Mouse (Mus musculus): ENCODE measurements around the gene Cfhr1.

The Cfhr1 gene

GRCm38 (mm10) chr1:139560024-139560423, at the start of gene Cfhr1:
TSS of gene Cfhr1 (minus strand) at chr1:139560272.
- in situ Hi-C loops (cut with MboI; ENCODE audit: low pct_unique_long_range_greater_than_20kb in 1 of 2, low sequenced_read_pairs in 2 of 2, unreplicated experiment in 1 of 2) = no loop called here

GRCm38 (mm10) chr1:139551311-139551710, 8.8 kb downstream of the Cfhr1 start:
- in situ Hi-C loops (cut with MboI; ENCODE audit: low pct_unique_long_range_greater_than_20kb in 1 of 2, low sequenced_read_pairs in 2 of 2, unreplicated experiment in 1 of 2) = no loop called here

- in situ Hi-C loops (cut with MboI; ENCODE audit: low pct_unique_long_range_greater_than_20kb in 1 of 2, low sequenced_read_pairs in 2 of 2, unreplicated experiment in 1 of 2) = no loop called here
Observed at GRCm38 (mm10) chr1:139548536-139548935, 11.5 kb downstream of the Cfhr1 start.

- in situ Hi-C loops (cut with MboI; ENCODE audit: low pct_unique_long_range_greater_than_20kb in 1 of 2, low sequenced_read_pairs in 2 of 2, unreplicated experiment in 1 of 2) = no loop called here
Observed at GRCm38 (mm10) chr1:139514556-139514955, 45.5 kb downstream of the Cfhr1 start.

- in situ Hi-C loops (cut with MboI; ENCODE audit: low pct_unique_long_range_greater_than_20kb in 1 of 2, low sequenced_read_pairs in 2 of 2, unreplicated experiment in 1 of 2) = no loop called here
Observed at GRCm38 (mm10) chr1:139501258-139501752, 58.8 kb downstream of the Cfhr1 start, which contains the start of gene F13b. TSS of gene F13b (plus strand) at chr1:139501702.

GRCm38 (mm10) chr1:139499751-139500150, 60.3 kb downstream of the Cfhr1 start:
- in situ Hi-C loops (cut with MboI; ENCODE audit: low pct_unique_long_range_greater_than_20kb in 1 of 2, low sequenced_read_pairs in 2 of 2, unreplicated experiment in 1 of 2) = no loop called here

Measured in mouse embryonic stem cell (cell line).